Mouse (Mus musculus) MEL (cell line): ENCODE data around the gene Nepn. TPM values are rescaled to one million over a fixed set of nuclear protein-coding genes. Genes with fewer than 3 reads are reported as not detected.
A peak's percentile ranks its signal among the peaks of the same experiment; 100 is the strongest.

Source experiments
- DNase-seq: peaks from one replicate; pipeline ENCODE4 v3.0.0; 2011; ENCODE audit warnings: low read depth, low spot score
- H3K27ac ChIP-seq: 2 replicates; pipeline ENCODE4 v1.5.1; 2012; ENCODE audit warnings: low read depth, mild to moderate bottlenecking, control low read depth, low read length, moderate library complexity; ENCODE audit not compliant: control insufficient read depth
- H3K27me3 ChIP-seq, 2 experiments: fragments of 150-350 bp in 1 of 2; sonication (generic) in 1 of 2; 2 replicates each; pipeline ENCODE4 v1.6.1; 2012; ENCODE audit warnings: low read length in 2 of 2, mild to moderate bottlenecking in 2 of 2, improper control_type of control experiment in 1 of 2, moderate library complexity in 1 of 2; ENCODE audit not compliant: insufficient read depth in 2 of 2, control insufficient read depth in 1 of 2
- H3K36me3 ChIP-seq, 2 experiments: 2 replicates each; pipeline ENCODE4 v1.6.1; 2012 to 2014; ENCODE audit warnings: low read length in 2 of 2, improper control_type of control experiment in 1 of 2, inconsistent platforms in 1 of 2, mild to moderate bottlenecking in 1 of 2; ENCODE audit not compliant: insufficient read depth in 2 of 2, control insufficient read depth in 1 of 2
- H3K4me1 ChIP-seq, 2 experiments: fragments of 150-350 bp in 1 of 2; sonication (generic) in 1 of 2; 2 replicates each; pipeline ENCODE4 v1.6.1; 2012; ENCODE audit warnings: low read length in 2 of 2, improper control_type of control experiment in 1 of 2, mild to moderate bottlenecking in 1 of 2; ENCODE audit not compliant: insufficient read depth in 2 of 2, control insufficient read depth in 1 of 2
- H3K4me3 ChIP-seq, 2 experiments: fragments of 150-350 bp in 1 of 2; sonication (generic) in 1 of 2; 2 replicates each; pipeline ENCODE4 v1.5.1; 2012; ENCODE audit warnings: low read depth in 2 of 2, low read length in 2 of 2, mild to moderate bottlenecking in 2 of 2, moderate library complexity in 2 of 2, control low read depth in 1 of 2, improper control_type of control experiment in 1 of 2; ENCODE audit not compliant: control insufficient read depth in 1 of 2, insufficient read depth in 1 of 2
- H3K79me2 ChIP-seq: 2 replicates; pipeline ENCODE4 v1.6.1; 2012; ENCODE audit warnings: mild to moderate bottlenecking, low read length, moderate library complexity; ENCODE audit not compliant: control insufficient read depth, poor library complexity, insufficient read depth
- H3K9ac ChIP-seq: 2 replicates; pipeline ENCODE4 v1.6.1; 2012; ENCODE audit warnings: low read depth, mild to moderate bottlenecking, control low read depth, low read length, moderate library complexity; ENCODE audit not compliant: control insufficient read depth, poor library complexity, severe bottlenecking
- H3K9me3 ChIP-seq: fragments of 150-350 bp; sonication (generic); replicated peaks from 2 replicates; pipeline ENCODE4 v1.6.1; 2012; ENCODE audit warnings: mild to moderate bottlenecking, low read length, improper control_type of control experiment, moderate library complexity; ENCODE audit not compliant: insufficient read depth
- CHD1 ChIP-seq: IDR thresholded peaks from 2 replicates; pipeline ENCODE4 v1.6.1; 2012; ENCODE audit warnings: low read depth, mild to moderate bottlenecking, inconsistent platforms, low read length, improper control_type of control experiment
- CHD2 ChIP-seq: IDR thresholded peaks from 2 replicates; pipeline ENCODE4 v1.6.1; 2011; ENCODE audit warnings: low read length, improper control_type of control experiment
- CTCF ChIP-seq, 3 experiments: IDR thresholded peaks in 2 of 3; conservative IDR thresholded peaks in 1 of 3; 2 replicates each; pipeline ENCODE4 v1.5.1; 2011 to 2012; ENCODE audit warnings: low read length in 3 of 3, low read depth in 2 of 3, mild to moderate bottlenecking in 2 of 3, improper control_type of control experiment in 1 of 3, inconsistent platforms in 1 of 3, mixed read lengths in 1 of 3, moderate library complexity in 1 of 3; ENCODE audit not compliant: control insufficient read depth in 1 of 3, insufficient read depth in 1 of 3, poor library complexity in 1 of 3, severe bottlenecking in 1 of 3
- E2F4 ChIP-seq: IDR thresholded peaks from 2 replicates; pipeline ENCODE4 v1.6.1; 2011; ENCODE audit warnings: low read depth, low read length, improper control_type of control experiment, borderline replicate concordance
- ELF1 ChIP-seq: IDR thresholded peaks from 2 replicates; pipeline ENCODE4 v1.6.1; 2014; ENCODE audit warnings: low read depth, mild to moderate bottlenecking, inconsistent platforms, low read length, improper control_type of control experiment, moderate library complexity
- ETS1 ChIP-seq: IDR thresholded peaks from 2 replicates; pipeline ENCODE4 v1.6.1; 2012; ENCODE audit warnings: low read depth, mild to moderate bottlenecking, inconsistent platforms, low read length, improper control_type of control experiment, moderate library complexity
- GATA1 ChIP-seq: IDR thresholded peaks from 2 replicates; pipeline ENCODE4 v1.6.1; 2011; ENCODE audit warnings: low read depth, low read length, improper control_type of control experiment
- HCFC1 ChIP-seq: IDR thresholded peaks from 2 replicates; pipeline ENCODE4 v1.6.1; 2012; ENCODE audit warnings: low read depth, mild to moderate bottlenecking, inconsistent platforms, low read length, improper control_type of control experiment, moderate library complexity
- JUND ChIP-seq: IDR thresholded peaks from 2 replicates; pipeline ENCODE4 v1.6.1; 2011; ENCODE audit warnings: low read depth, mild to moderate bottlenecking, improper control_type of control experiment, low read length
- KAT2A ChIP-seq: conservative IDR thresholded peaks from 2 replicates; pipeline ENCODE4 v1.6.1; 2012; ENCODE audit warnings: low read depth, low read length, improper control_type of control experiment, inconsistent platforms
- MAFK ChIP-seq: IDR thresholded peaks from 2 replicates; pipeline ENCODE4 v1.6.1; 2011; ENCODE audit warnings: low read depth, mild to moderate bottlenecking, low read length, improper control_type of control experiment, borderline replicate concordance
- MAX ChIP-seq: IDR thresholded peaks from 2 replicates; pipeline ENCODE4 v1.6.1; 2011; ENCODE audit warnings: low read length, improper control_type of control experiment
- MAZ ChIP-seq: IDR thresholded peaks from 2 replicates; pipeline ENCODE4 v1.6.1; 2012; ENCODE audit warnings: low read depth, mild to moderate bottlenecking, inconsistent platforms, low read length, improper control_type of control experiment
- MEF2A ChIP-seq: IDR thresholded peaks from 2 replicates; pipeline ENCODE4 v1.6.1; 2014; ENCODE audit warnings: low read depth, mild to moderate bottlenecking, inconsistent platforms, low read length, improper control_type of control experiment; ENCODE audit not compliant: poor library complexity, insufficient replicate concordance, severe bottlenecking; ENCODE audit errors: extremely low read depth
- MXI1 ChIP-seq: IDR thresholded peaks from 2 replicates; pipeline ENCODE4 v1.6.1; 2011; ENCODE audit warnings: mild to moderate bottlenecking, low read depth, low read length, improper control_type of control experiment
- MYC ChIP-seq: IDR thresholded peaks from 2 replicates; pipeline ENCODE4 v1.6.1; 2011; ENCODE audit warnings: low read depth, mild to moderate bottlenecking, low read length, improper control_type of control experiment, moderate library complexity
- POLR2A ChIP-seq, 2 experiments: IDR thresholded peaks; 2 replicates each; pipeline ENCODE4 v1.6.1; 2011 to 2012; ENCODE audit warnings: low read length in 2 of 2, mild to moderate bottlenecking in 2 of 2, control low read depth in 1 of 2, improper control_type of control experiment in 1 of 2, low read depth in 1 of 2, moderate library complexity in 1 of 2; ENCODE audit not compliant: control insufficient read depth in 1 of 2, insufficient read depth in 1 of 2, poor library complexity in 1 of 2
- RAD21 ChIP-seq: IDR thresholded peaks from 2 replicates; pipeline ENCODE4 v1.6.1; 2011; ENCODE audit warnings: mild to moderate bottlenecking, low read depth, low read length, improper control_type of control experiment
- RCOR1 ChIP-seq: IDR thresholded peaks from 2 replicates; pipeline ENCODE4 v1.6.1; 2012; ENCODE audit warnings: low read depth, mild to moderate bottlenecking, inconsistent platforms, low read length, improper control_type of control experiment
- SIN3A ChIP-seq: IDR thresholded peaks from 2 replicates; pipeline ENCODE4 v1.6.1; 2012; ENCODE audit warnings: low read length, improper control_type of control experiment, inconsistent platforms
- SMC3 ChIP-seq: IDR thresholded peaks from 2 replicates; pipeline ENCODE4 v1.6.1; 2011; ENCODE audit warnings: low read depth, low read length, improper control_type of control experiment
- TBP ChIP-seq: IDR thresholded peaks from 2 replicates; pipeline ENCODE4 v1.8.0; 2011; ENCODE audit warnings: low read depth, low read length, improper control_type of control experiment
- USF2 ChIP-seq, 2 experiments: IDR thresholded peaks; 2 replicates each; pipeline ENCODE4 v1.6.1; 2011 to 2012; ENCODE audit warnings: improper control_type of control experiment in 2 of 2, low read length in 2 of 2, borderline replicate concordance in 1 of 2, inconsistent platforms in 1 of 2, low read depth in 1 of 2, mild to moderate bottlenecking in 1 of 2; ENCODE audit not compliant: insufficient read depth in 1 of 2
- ZC3H11A ChIP-seq: IDR thresholded peaks from 2 replicates; pipeline ENCODE4 v1.6.1; 2012; ENCODE audit warnings: low read depth, mild to moderate bottlenecking, inconsistent platforms, low read length, improper control_type of control experiment
- ZKSCAN1 ChIP-seq: IDR thresholded peaks from 2 replicates; pipeline ENCODE4 v1.6.1; 2012; ENCODE audit warnings: low read depth, mild to moderate bottlenecking, inconsistent platforms, low read length, improper control_type of control experiment, moderate library complexity
- polyA plus RNA-seq, 2 experiments: library from polyadenylated mRNA; stranded (reverse) in 1 of 2; unstranded in 1 of 2; fragments of >175 nt in 1 of 2; fragments of >200 nt in 1 of 2; gene quantifications; 2 replicates each; pipeline versions ENCODE4 v1.2.1 to v1.2.4; 2012; ENCODE audit warnings: low replicate concordance in 2 of 2, low read depth in 1 of 2; ENCODE audit not compliant: insufficient read length in 2 of 2, insufficient read depth in 1 of 2, missing spikeins in 1 of 2
- total RNA-seq: library from RNA; depleted of rRNA; stranded (reverse); fragments of 300-350 nt; gene quantifications from 2 replicates; pipeline ENCODE4 v1.2.3, GENCODE M21; 2012

Nepn gene
- total and polyA plus RNA-seq, 3 experiments: 0.12 to 0.17 TPM; not detected in 1

GRCm38 (mm10) chr10:52420526-52420925 is 31.8 kb downstream of the Nepn start:
- H3K27ac ChIP-seq: no peak overlapping the region
- DNase-seq: no peak
- H3K4me1 ChIP-seq: peaks cover 8 to 13% of the 10 kb centered on the region in 2 experiments
- peaks cover 69% of the 10 kb centered on the region for H3K79me2 ChIP-seq
- no peak overlapping the region for H3K4me3 ChIP-seq
- H3K27me3 ChIP-seq: no peaks in the 10 kb centered on the region
- H3K9ac ChIP-seq: no peak overlapping the region
- TF ChIP-seq HCFC1 (no peak), POLR2A (IDR thresholded peaks at IDR 0.05; ENCODE audit: control insufficient read depth in 1 of 2, insufficient read depth in 1 of 2, low read depth in 1 of 2, low read length in 2 of 2, poor library complexity in 1 of 2) (no peak), MAZ (no peak), ELF1 (no peak), JUND (no peak), SMC3 (no peak), KAT2A (no peak), GATA1 (no peak), MAX (no peak), SIN3A (no peak)
- H3K36me3 ChIP-seq: peaks cover 0 to 33% of the 10 kb centered on the region in 2 experiments
- no peaks in the 10 kb centered on the region for H3K9me3 ChIP-seq

- Histone ChIP-seq H3K27ac (no peak overlapping the region), H3K79me2 (peaks cover 81% of the 10 kb centered on the region), H3K9ac (no peak overlapping the region), H3K4me1 (peaks cover 2 to 11% of the 10 kb centered on the region in 2 experiments; a peak in 3 of 4 replicates), H3K36me3 (peaks cover 0 to 29% of the 10 kb centered on the region in 2 experiments), H3K27me3 (no peaks in the 10 kb centered on the region), H3K4me3 (no peak overlapping the region)
- TF ChIP-seq MAFK (no peak), MXI1 (no peak), RAD21 (no peak), MAZ (no peak), HCFC1 (no peak), RCOR1 (no peak), CHD1 (no peak), GATA1 (no peak), POLR2A (IDR thresholded peaks at IDR 0.05; ENCODE audit: control insufficient read depth in 1 of 2, insufficient read depth in 1 of 2, low read depth in 1 of 2, low read length in 2 of 2, poor library complexity in 1 of 2) (no peak), ELF1 (no peak)
- TF ChIP-seq, all 39 proteins: peak for 0
- H3K9me3 ChIP-seq: no peaks in the 10 kb centered on the region
- DNase-seq: no peak
Observed at GRCm38 (mm10) chr10:52421716-52422115, 32.9 kb downstream of the Nepn start.

DNA sequence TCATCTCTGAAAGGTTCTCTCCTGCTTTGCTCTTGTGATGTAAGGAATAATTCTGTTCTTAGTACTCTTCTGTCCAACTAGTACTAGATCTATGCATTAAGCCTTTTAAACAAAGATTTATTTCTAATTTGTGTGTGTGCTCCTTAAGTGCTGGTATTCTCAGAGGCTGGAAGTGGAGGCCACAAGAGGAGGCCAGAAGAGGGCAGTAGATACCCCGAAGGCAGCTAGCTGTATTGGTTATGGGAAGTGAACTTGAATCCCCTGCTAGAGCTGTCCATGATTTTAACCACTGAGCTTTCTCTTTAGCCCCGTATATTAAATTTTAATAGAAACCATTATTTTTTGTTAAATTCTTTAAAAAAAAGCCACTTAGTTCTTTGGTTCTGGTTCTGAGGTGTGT is 34.3 kb downstream of the Nepn start:
- Histone ChIP-seq H3K79me2 (peaks cover 82% of the 10 kb centered on the region), H3K27me3 (no peaks in the 10 kb centered on the region), H3K9me3 (no peaks in the 10 kb centered on the region), H3K4me3 (no peak overlapping the region), H3K36me3 (peaks cover 1 to 29% of the 10 kb centered on the region in 2 experiments), H3K4me1 (peaks cover 2 to 11% of the 10 kb centered on the region in 2 experiments; a peak in 3 of 4 replicates), H3K27ac (no peak overlapping the region), H3K9ac (no peak overlapping the region)
- DNase-seq: peak; percentile 65
- no peak for TF ChIP-seq MEF2A
- no peak for TF ChIP-seq ETS1
- TF ChIP-seq RAD21: no peak; the same call in 1 of the 2 replicates
- TF ChIP-seq TBP: no peak
- no peak for TF ChIP-seq POLR2A (IDR thresholded peaks at IDR 0.05; ENCODE audit: control insufficient read depth in 1 of 2, insufficient read depth in 1 of 2, low read depth in 1 of 2, low read length in 2 of 2, poor library complexity in 1 of 2)
- TF ChIP-seq KAT2A: no peak
- TF ChIP-seq CTCF (IDR thresholded peaks at IDR 0.05 in 2 of 3, conservative IDR thresholded peaks at IDR 0.05 in 1 of 3; ENCODE audit: control insufficient read depth in 1 of 3, insufficient read depth in 1 of 3, low read depth in 2 of 3, low read length in 3 of 3, poor library complexity in 1 of 3, severe bottlenecking in 1 of 3): peak; percentile 50 to 59 (median 56)
- no peak for TF ChIP-seq HCFC1
- TF ChIP-seq USF2 (IDR thresholded peaks at IDR 0.05; ENCODE audit: borderline replicate concordance in 1 of 2, insufficient read depth in 1 of 2, low read depth in 1 of 2, low read length in 2 of 2): no peak
- no peak for TF ChIP-seq E2F4
- no peak for TF ChIP-seq SIN3A
- no peak for TF ChIP-seq ZC3H11A
- no peak for TF ChIP-seq MYC
- TF ChIP-seq SMC3: 0 out of 2 replicates have a peak, but pooled peaks have one; percentile 2
- no peak for TF ChIP-seq ZKSCAN1
- TF ChIP-seq CHD2: no peak
- TF ChIP-seq, all 39 proteins: peak for 2
